Mouse (Mus musculus) intestine, postnatal 0 days (tissue): ENCODE measurements around the gene Vps13c. TPM values are rescaled to one million over a fixed set of nuclear protein-coding genes. Genes with fewer than 3 reads are reported as not detected.

Experiments used
- ATAC-seq: fragments of 200-750 bp; cut with Nextera tagmentation; 2 replicates; pipeline ENCODE4 v1.8.0; 2017; ENCODE audit warnings: mild to moderate bottlenecking, moderate TSS enrichment, moderate library complexity
- H3K27ac ChIP-seq: fragments of 300-500 bp; sonication (generic); 2 replicates; pipeline ENCODE4 v1.5.1; 2014; ENCODE audit warnings: mild to moderate bottlenecking, low read depth, low read length, moderate library complexity
- H3K27me3 ChIP-seq: fragments of 300-500 bp; sonication (generic); replicated peaks from 2 replicates; pipeline ENCODE4 v1.6.1; 2014; ENCODE audit warnings: low read length, mixed read lengths; ENCODE audit not compliant: control insufficient read depth, insufficient read depth
- H3K36me3 ChIP-seq: fragments of 300-500 bp; sonication (generic); 2 replicates; pipeline ENCODE4 v1.6.1; 2014; ENCODE audit warnings: mild to moderate bottlenecking, moderate library complexity; ENCODE audit not compliant: control insufficient read depth, insufficient read depth
- H3K4me1 ChIP-seq: fragments of 300-500 bp; sonication (generic); replicated peaks from 2 replicates; pipeline ENCODE4 v1.6.1; 2014; ENCODE audit warnings: antibody characterized with exemption, low read length, mixed read lengths; ENCODE audit not compliant: control insufficient read depth, insufficient read depth
- H3K4me2 ChIP-seq: fragments of 300-500 bp; sonication (generic); replicated peaks from 2 replicates; pipeline ENCODE4 v1.6.1; 2014; ENCODE audit warnings: low read depth, mild to moderate bottlenecking, moderate library complexity
- H3K4me3 ChIP-seq: fragments of 300-500 bp; sonication (generic); 2 replicates; pipeline ENCODE4 v1.5.1; 2014; ENCODE audit warnings: low read depth, low read length
- H3K9ac ChIP-seq: fragments of 300-500 bp; sonication (generic); 2 replicates; pipeline ENCODE4 v1.6.1; 2014; ENCODE audit warnings: mild to moderate bottlenecking, low read depth, low read length
- H3K9me3 ChIP-seq: fragments of 300-500 bp; sonication (generic); 2 replicates; pipeline ENCODE4 v1.6.1; 2016; ENCODE audit warnings: mixed run types; ENCODE audit not compliant: control insufficient read depth
- CTCF ChIP-seq: sonication (generic); IDR thresholded peaks from 2 replicates; pipeline ENCODE4 v1.5.1; 2016; ENCODE audit warnings: low read depth, mild to moderate bottlenecking, control low read depth, antibody characterized with exemption, moderate library complexity
- WGBS: fragments of 180-500 bp; shearing (Covaris S2); extraction: QIAGEN DNeasy Blood & Tissue Kit; methylation state at CpG from one replicate; pipeline ENCODE4 v1.1.7; 2014; 5-methylcytosine and 5-hydroxymethylcytosine counted together
- polyA plus RNA-seq: library from polyadenylated mRNA; unstranded; fragments of >200 nt; fragmentation: Nextera tagmentation; extraction: Ambion mirVana; gene quantifications from 2 replicates; pipeline ENCODE4 v1.2.1, GENCODE M21; 2015

The Vps13c gene
- polyA plus RNA-seq, 1 experiment from 2014 or later = 2.6 TPM

- Histone ChIP-seq H3K27ac (no peak overlapping the region), H3K4me3 (no peak overlapping the region), H3K4me2 (no peak overlapping the region), H3K9ac (no peak overlapping the region), H3K36me3 (peaks cover 39% of the 10 kb centered on the region), H3K27me3 (no peaks in the 10 kb centered on the region), H3K9me3 (no peaks in the 10 kb centered on the region), H3K4me1 (no peaks in the 10 kb centered on the region)
- TF ChIP-seq CTCF = no peak
- no peak for ATAC-seq
- WGBS = 90% methylated on average over 13 of the region's 13 CpGs
These were observed 43.3 kb downstream of the Vps13c start for GRCm38 (mm10) chr9:67883349-67883984.

- peaks cover 37% of the 10 kb centered on the region for H3K36me3 ChIP-seq
- 92% methylated on average over 3 of the region's 3 CpGs for WGBS
- H3K4me2 ChIP-seq = no peak overlapping the region
- ATAC-seq = no peak
- no peaks in the 10 kb centered on the region for H3K9me3 ChIP-seq
- TF ChIP-seq CTCF = no peak
- H3K27ac ChIP-seq = no peak overlapping the region
- no peak overlapping the region for H3K4me3 ChIP-seq
- H3K4me1 ChIP-seq = no peaks in the 10 kb centered on the region
- no peaks in the 10 kb centered on the region for H3K27me3 ChIP-seq
- no peak overlapping the region for H3K9ac ChIP-seq
These were observed 43.9 kb downstream of the Vps13c start for GRCm38 (mm10) chr9:67884095-67884494.

GRCm38 (mm10) chr9:67886981-67887720, 47.0 kb downstream of the Vps13c start:
- Histone ChIP-seq H3K36me3 (peaks cover 34% of the 10 kb centered on the region), H3K9ac (no peak overlapping the region), H3K9me3 (no peaks in the 10 kb centered on the region), H3K4me1 (no peaks in the 10 kb centered on the region), H3K27ac (no peak overlapping the region), H3K27me3 (no peaks in the 10 kb centered on the region), H3K4me3 (no peak overlapping the region), H3K4me2 (no peak overlapping the region)
- no peak for TF ChIP-seq CTCF
- no peak for ATAC-seq
- 84% methylated on average over 4 of the region's 4 CpGs for WGBS

- no peak for TF ChIP-seq CTCF
- H3K4me1 ChIP-seq = no peaks in the 10 kb centered on the region
- H3K9ac ChIP-seq = no peak overlapping the region
- H3K4me2 ChIP-seq = no peak overlapping the region
- no peaks in the 10 kb centered on the region for H3K9me3 ChIP-seq
- peaks cover 51% of the 10 kb centered on the region for H3K36me3 ChIP-seq
- no peak overlapping the region for H3K4me3 ChIP-seq
- ATAC-seq = no peak
- WGBS = 88% methylated on average over 1 of the region's 1 CpGs
- H3K27ac ChIP-seq = no peak overlapping the region
- no peaks in the 10 kb centered on the region for H3K27me3 ChIP-seq
These were observed 53.3 kb downstream of the Vps13c start for GRCm38 (mm10) chr9:67893474-67893873.

GRCm38 (mm10) chr9:67896646-67897295, 56.6 kb downstream of the Vps13c start:
- no peak for TF ChIP-seq CTCF
- H3K9ac ChIP-seq = no peak overlapping the region
- no peaks in the 10 kb centered on the region for H3K4me1 ChIP-seq
- H3K36me3 ChIP-seq = peaks cover 48% of the 10 kb centered on the region
- H3K4me2 ChIP-seq = no peak overlapping the region
- no peak overlapping the region for H3K27ac ChIP-seq
- H3K9me3 ChIP-seq = no peaks in the 10 kb centered on the region
- 83% methylated on average over 12 of the region's 12 CpGs for WGBS
- ATAC-seq = no peak
- no peak overlapping the region for H3K4me3 ChIP-seq
- H3K27me3 ChIP-seq = no peaks in the 10 kb centered on the region

GRCm38 (mm10) chr9:67900398-67900797, 60.2 kb downstream of the Vps13c start:
- Histone ChIP-seq H3K9ac (no peak overlapping the region), H3K9me3 (no peaks in the 10 kb centered on the region)
- WGBS = 81% methylated on average over 5 of the region's 5 CpGs

More at GRCm38 (mm10) chr9:67900398-67900797, 60.2 kb downstream of the Vps13c start:
- Histone ChIP-seq H3K4me3 (no peak overlapping the region), H3K4me2 (no peak overlapping the region), H3K27me3 (no peaks in the 10 kb centered on the region), H3K27ac (no peak overlapping the region), H3K36me3 (peaks cover 34% of the 10 kb centered on the region), H3K4me1 (no peaks in the 10 kb centered on the region)
- no peak for ATAC-seq
- TF ChIP-seq CTCF = no peak
